Mouse (Mus musculus) kidney, adult 2 months (tissue): Measurements from ENCODE around the gene Gm20795.
"Not testable (repeated sequence)": the region's sequence is repeated elsewhere in the genome, so short reads cannot be mapped to it uniquely, and the experiment has no call there.

ENCODE experiments used
- CTCF ChIP-seq: fragments of 200-500 bp; conservative IDR thresholded peaks from 2 replicates; pipeline ENCODE4 v1.5.1; 2011; ENCODE audit warnings: low read depth, mild to moderate bottlenecking, control low read depth, low read length, moderate library complexity, mixed read lengths; ENCODE audit not compliant: insufficient read depth, insufficient read length
- POLR2A ChIP-seq: fragments of 200-500 bp; IDR thresholded peaks from one replicate; pipeline ENCODE4 v1.6.1; 2011; ENCODE audit warnings: low read depth, low read length, control low read depth

DNA sequence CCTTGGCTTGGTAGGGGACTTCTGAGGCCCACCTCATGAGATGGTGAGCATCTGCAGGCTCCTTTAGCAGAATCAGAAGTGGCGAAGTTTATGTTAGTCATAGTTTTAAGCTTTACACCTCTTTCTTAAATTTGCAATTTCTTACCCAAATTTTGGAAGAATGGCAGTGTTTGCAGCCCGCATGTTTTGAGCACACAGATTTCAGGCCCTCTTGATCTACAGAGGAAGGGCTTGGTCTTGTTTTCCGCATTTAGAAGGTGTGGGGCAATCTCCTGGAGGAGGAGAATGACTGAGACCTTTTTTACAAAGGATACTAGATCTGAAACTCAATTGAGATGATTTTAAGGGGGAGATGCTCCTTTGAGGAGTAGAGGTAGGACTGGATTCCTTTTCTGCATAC lies 29.0 kb upstream of the Gm20795 start, which contains the start of gene Gm21797:
- TF ChIP-seq POLR2A, CTCF: not testable (repeated sequence)
